Mouse (Mus musculus): Measurements from ENCODE around the gene Mid1.

Mid1 gene

GRCm38 (mm10) chrX:170017333-170018245, 332.6 kb downstream of the Mid1 start:
- peak; percentile 73 for DNase-seq (ENCODE audit: low spot score)

GRCm38 (mm10) chrX:170018571-170019218, 333.7 kb downstream of the Mid1 start:
- peak; percentile 89 for DNase-seq (ENCODE audit: low spot score)

GRCm38 (mm10) chrX:170019219-170019953, 334.4 kb downstream of the Mid1 start:
- DNase-seq (ENCODE audit: low spot score): peak; percentile 74

- peak; percentile 94 for DNase-seq (ENCODE audit: low spot score)
Observed at GRCm38 (mm10) chrX:170019954-170020689, 335.1 kb downstream of the Mid1 start.

GRCm38 (mm10) chrX:170020690-170021050, 335.7 kb downstream of the Mid1 start:
- DNase-seq (ENCODE audit: low spot score): peak; percentile 69

GRCm38 (mm10) chrX:170021205-170021604, 336.2 kb downstream of the Mid1 start:
- DNase-seq (ENCODE audit: low spot score): peak; percentile 56

- peak; percentile 60 for DNase-seq (ENCODE audit: low spot score)
Observed at GRCm38 (mm10) chrX:170021750-170022461, 336.9 kb downstream of the Mid1 start.
